Mouse (Mus musculus): ENCODE results near the gene Fev. TPM values are rescaled to one million over a fixed set of nuclear protein-coding genes. Genes with fewer than 3 reads are reported as not detected.

Gene Fev
- polyA plus RNA-seq, 1 experiment from 2014 or later = 0.24 TPM

DNA sequence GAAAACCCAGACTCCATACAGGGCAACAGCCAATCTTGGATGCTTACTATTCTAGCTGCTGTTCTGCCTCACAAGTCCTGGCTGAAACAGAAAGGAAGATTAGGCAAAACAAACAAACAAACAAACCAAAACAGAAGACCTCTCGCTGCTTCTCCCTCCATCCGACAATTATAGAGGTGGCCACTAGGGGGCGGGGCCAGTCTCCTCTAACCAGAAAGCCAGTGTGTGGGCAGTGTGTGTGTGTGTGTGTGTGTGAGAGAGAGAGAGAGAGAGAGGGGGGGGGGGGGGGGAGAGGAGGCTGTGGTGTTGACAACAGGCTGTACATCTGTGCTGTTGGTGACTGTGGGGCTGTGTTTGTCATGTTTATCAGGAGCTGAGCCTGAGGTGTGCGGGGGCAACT lies 9.7 kb upstream of the Fev start:
- no peaks in the 10 kb centered on the region for H3K36me3 ChIP-seq
- peaks cover 95% of the 10 kb centered on the region for H3K27me3 ChIP-seq
- H3K9me3 ChIP-seq (replicated peaks) = no peaks in the 10 kb centered on the region
- H3K4me1 ChIP-seq = peaks cover 11% of the 10 kb centered on the region
- no peak for ATAC-seq (ENCODE audit: insufficient number of reproducible peaks, low FRiP score, low TSS enrichment, low read depth)
- H3K4me3 ChIP-seq (replicated peaks) = no peak overlapping the region
- H3K27ac ChIP-seq (replicated peaks) = no peak overlapping the region
- H3K4me2 ChIP-seq (replicated peaks) = no peak overlapping the region
- WGBS = 18% methylated on average over 4 of the region's 4 CpGs
- H3K9ac ChIP-seq = no peak overlapping the region

DNA sequence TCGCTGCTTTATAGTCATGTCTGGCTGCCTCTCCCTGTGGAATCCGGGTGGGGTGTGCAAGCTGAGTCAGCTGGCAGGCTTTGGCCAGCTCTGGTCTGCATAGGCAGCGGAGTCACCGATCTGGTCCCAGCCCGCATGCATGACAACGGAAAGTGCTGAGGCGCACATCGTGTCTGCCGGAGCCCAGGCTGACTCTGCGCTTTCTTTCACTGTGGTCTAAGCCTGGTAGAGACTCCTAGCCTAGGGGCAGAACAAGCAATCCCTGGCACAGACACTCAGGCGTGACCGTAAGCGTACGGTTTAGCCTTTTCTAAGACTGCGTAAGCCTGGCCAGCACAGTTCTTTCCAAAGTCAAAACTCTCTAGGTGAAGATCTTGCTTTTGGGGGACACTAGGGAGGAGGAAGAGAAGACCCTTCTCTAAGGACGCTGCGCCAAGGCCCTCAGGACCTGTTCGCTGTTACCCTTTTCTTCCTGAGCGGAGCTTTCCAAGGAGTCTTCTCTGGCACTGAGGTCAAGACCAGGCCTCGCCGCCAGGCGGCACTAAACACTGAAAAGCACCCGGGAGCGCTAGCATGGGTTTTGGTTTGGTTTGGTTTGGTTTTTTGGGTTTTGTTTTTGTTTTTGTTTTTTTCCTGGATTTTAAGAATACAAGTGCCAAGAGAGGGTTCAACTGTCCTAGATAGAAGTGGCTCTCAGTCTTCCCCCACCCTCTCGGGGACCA lies 8.1 kb upstream of the Fev start, which contains the start of gene Cryba2:
Gene Cryba2, minus strand, starts transcription at position 10 of the 722 bp plus-strand sequence.
- ATAC-seq (ENCODE audit: insufficient number of reproducible peaks, low FRiP score, low TSS enrichment, low read depth) = no peak
- H3K4me2 ChIP-seq (replicated peaks) = no peak within 1 kb of the TSS; the same call in 1 of the 2 replicates
- no peak within 1 kb of the TSS for H3K9ac ChIP-seq
- no peaks in the 10 kb centered on the region for H3K36me3 ChIP-seq
- no peak within 1 kb of the TSS for H3K27ac ChIP-seq (replicated peaks)
- WGBS = 1% methylated on average over 25 of the region's 25 CpGs
- H3K27me3 ChIP-seq = peaks cover 91% of the 10 kb centered on the region
- H3K9me3 ChIP-seq (replicated peaks) = no peaks in the 10 kb centered on the region
- H3K4me1 ChIP-seq = peaks cover 6% of the 10 kb centered on the region
- H3K4me3 ChIP-seq (replicated peaks) = no peak within 1 kb of the TSS; the same call in 1 of the 2 replicates

DNA sequence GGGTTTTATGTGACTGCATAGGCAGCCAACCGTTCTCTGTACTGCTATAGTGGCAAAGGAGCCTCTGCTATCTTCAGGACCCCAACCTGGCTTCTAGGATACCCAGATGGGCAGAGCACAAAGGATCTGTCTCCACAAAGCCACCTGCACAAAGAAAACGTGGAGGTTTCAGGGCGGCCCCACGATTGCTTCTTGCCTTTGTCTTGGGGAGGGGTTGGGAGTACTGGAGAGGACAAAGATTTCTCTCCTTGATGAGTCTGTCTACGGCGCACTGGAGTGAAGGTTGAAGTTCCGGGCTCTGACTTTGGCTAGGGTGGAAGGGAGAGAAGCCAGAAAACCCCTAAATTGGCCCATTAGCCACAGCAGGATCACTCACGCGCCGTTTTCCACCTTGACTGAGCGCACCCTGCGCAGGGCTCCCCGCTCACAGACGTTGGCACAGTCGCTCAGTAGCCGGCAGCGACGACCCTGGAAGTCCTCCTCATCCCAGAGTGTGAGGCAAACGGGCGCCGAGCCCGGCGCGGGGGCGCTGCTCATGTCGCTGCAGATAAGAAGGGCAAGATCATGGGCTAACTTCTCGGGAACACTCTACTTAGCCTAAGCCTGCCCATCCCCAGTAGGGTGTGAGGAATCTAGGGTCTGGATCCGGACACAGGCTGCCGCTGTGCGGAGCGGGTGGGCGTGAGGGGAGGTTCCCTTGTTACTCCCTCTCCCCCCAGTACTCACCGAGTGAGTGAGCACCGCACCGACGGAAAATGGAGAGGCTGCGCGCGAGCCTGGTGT lies 7.3 kb upstream of the Fev start:
- Histone ChIP-seq H3K36me3 (no peaks in the 10 kb centered on the region), H3K27me3 (peaks cover 90% of the 10 kb centered on the region), H3K4me2 (replicated peaks) (no peak overlapping the region; the same call in 1 of the 2 replicates), H3K27ac (replicated peaks) (no peak overlapping the region), H3K4me1 (peaks cover 6% of the 10 kb centered on the region), H3K9me3 (replicated peaks) (no peaks in the 10 kb centered on the region), H3K4me3 (replicated peaks) (no peak overlapping the region; the same call in 1 of the 2 replicates), H3K9ac (no peak overlapping the region)
- whole genome bisulfite sequencing = 2% methylated on average over 39 of the region's 39 CpGs
- ATAC-seq (ENCODE audit: insufficient number of reproducible peaks, low FRiP score, low TSS enrichment, low read depth) = no peak

DNA sequence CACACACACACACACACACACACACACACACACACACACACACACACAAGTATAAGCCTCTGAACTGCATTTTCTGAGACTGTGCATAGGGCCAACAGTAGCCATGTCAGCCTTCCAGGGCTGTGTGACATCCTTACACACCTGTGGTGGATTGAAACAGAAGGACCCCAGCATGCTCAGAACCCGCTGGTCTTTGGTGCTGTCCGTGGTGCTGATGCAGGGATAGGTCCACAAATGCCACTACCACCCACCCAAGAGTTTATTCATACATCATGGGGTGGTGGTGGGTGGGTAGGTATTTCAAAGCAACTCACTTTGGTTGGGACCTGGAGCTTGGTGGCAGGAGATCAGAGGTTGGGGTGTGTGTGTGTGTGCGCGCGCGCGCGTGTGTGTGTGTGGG lies 6.3 kb upstream of the Fev start:
- Histone ChIP-seq H3K36me3 (no peaks in the 10 kb centered on the region), H3K4me3 (replicated peaks) (no peak overlapping the region), H3K4me1 (peaks cover 6% of the 10 kb centered on the region), H3K9ac (no peak overlapping the region), H3K4me2 (replicated peaks) (no peak overlapping the region), H3K27me3 (peaks cover 92% of the 10 kb centered on the region), H3K9me3 (replicated peaks) (no peaks in the 10 kb centered on the region), H3K27ac (replicated peaks) (no peak overlapping the region)
- WGBS = 2% methylated on average over 8 of the region's 8 CpGs
- no peak for ATAC-seq (ENCODE audit: insufficient number of reproducible peaks, low FRiP score, low TSS enrichment, low read depth)

DNA sequence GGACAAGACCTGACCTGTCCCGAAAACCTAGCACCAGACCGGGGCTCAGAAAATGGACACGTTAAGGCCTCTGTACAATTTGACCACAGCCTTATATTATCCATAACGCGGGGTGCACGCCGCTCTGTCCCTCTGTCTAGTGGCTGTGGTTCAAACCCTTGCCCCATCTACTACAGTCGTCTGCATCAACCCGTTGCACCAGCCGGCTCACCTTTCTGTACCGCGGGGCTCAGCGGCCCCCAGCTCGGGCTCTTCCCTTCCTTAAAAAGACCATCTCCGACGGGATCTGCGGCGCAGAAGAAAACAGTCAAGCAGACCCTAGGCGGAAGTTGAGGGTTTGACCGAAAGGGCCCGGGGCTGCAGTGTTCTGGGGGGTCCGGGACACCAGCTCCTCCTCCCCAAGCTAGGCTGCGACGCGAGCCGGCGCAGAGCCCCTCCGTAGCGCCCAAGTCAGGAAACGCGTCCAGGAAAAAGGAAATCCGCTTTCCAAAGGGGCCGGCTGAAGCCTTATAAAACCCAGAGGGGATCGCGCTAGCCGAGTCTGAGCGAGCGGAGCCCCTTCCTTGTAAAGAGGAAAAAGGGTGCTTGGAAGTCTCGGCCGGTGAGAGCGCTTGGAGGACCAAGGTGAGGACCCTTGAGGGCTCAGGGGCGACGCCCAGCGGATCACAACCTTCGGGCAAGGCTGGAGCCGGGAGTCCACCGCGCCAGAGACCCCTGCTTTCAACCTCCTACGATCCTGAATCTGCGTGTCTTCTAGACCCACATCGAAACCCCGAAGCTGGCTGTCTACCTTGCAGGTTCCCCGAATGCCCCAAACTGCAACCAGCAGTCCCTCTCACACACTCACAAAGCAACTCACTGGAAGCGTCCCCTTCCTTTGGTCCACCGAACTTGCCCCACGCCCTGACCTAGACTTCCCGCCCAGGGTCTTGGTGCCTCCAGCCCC lies 750 bp downstream of the Fev start:
- Histone ChIP-seq H3K27ac (replicated peaks) (no peak overlapping the region), H3K9me3 (replicated peaks) (no peaks in the 10 kb centered on the region)
- under 1% methylated on average over 57 of the region's 57 CpGs for WGBS

DNA sequence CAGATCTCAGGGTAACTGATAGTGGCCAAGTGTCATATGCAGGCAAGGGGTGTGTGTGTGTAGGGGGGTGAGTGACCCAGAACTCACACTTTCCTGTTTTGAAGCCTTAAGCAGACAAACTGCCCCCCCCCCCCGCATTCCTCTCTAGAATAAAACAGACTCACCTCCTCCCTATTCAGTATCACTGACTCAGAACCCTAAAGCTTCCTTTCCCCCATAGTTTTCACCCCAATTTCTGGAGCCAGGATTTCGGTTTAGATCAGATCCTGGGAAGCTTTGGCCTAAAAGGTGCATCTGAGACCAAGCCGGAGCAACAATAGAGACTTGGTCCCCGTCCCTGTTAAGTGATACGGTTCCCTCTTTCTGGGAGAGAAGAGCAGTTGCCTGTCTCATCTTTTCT lies 1.8 kb downstream of the Fev start:
- H3K36me3 ChIP-seq = no peaks in the 10 kb centered on the region
- H3K4me2 ChIP-seq (replicated peaks) = no peak overlapping the region
- peaks cover 92% of the 10 kb centered on the region for H3K27me3 ChIP-seq
- no peaks in the 10 kb centered on the region for H3K9me3 ChIP-seq (replicated peaks)
- 3% methylated on average over 5 of the region's 5 CpGs for WGBS
- H3K4me3 ChIP-seq (replicated peaks) = no peak overlapping the region
- H3K27ac ChIP-seq (replicated peaks) = no peak overlapping the region
- peaks cover 32% of the 10 kb centered on the region for H3K4me1 ChIP-seq
- no peak for ATAC-seq (ENCODE audit: insufficient number of reproducible peaks, low FRiP score, low TSS enrichment, low read depth)
- no peak overlapping the region for H3K9ac ChIP-seq

More for the DNA sequence above, 750 bp downstream of the Fev start:
- peak overlapping the region; percentile 27 for H3K4me3 ChIP-seq (replicated peaks)
- H3K4me1 ChIP-seq = peaks cover 32% of the 10 kb centered on the region
- H3K27me3 ChIP-seq = peaks cover 89% of the 10 kb centered on the region
- no peaks in the 10 kb centered on the region for H3K36me3 ChIP-seq
- H3K4me2 ChIP-seq (replicated peaks) = peak overlapping the region; percentile 36
- ATAC-seq (ENCODE audit: insufficient number of reproducible peaks, low FRiP score, low TSS enrichment, low read depth) = no peak
- H3K9ac ChIP-seq = no peak overlapping the region

DNA sequence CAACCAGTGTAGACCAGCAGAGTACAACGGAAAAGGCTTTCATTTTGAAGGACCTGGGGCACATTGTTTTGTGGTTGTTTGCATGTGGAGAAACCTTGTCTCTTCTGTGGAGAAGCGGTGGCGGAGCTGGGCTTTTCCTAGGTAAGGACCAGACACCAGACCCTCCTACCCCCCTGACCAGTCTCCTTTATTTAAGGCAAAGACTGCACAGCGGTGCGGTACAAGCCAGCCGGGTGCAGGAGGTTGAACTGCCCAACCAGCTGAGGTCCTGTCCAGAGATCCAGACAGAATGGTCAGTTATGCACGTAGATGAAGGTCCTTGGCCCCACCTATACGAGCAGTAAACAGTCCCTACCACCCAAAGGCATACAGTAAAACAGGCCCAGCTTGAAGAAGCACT lies 2.4 kb downstream of the Fev start:
- no peaks in the 10 kb centered on the region for H3K36me3 ChIP-seq
- no peak overlapping the region for H3K27ac ChIP-seq (replicated peaks)
- H3K27me3 ChIP-seq = peaks cover 90% of the 10 kb centered on the region
- ATAC-seq (ENCODE audit: insufficient number of reproducible peaks, low FRiP score, low TSS enrichment, low read depth) = no peak
- peaks cover 32% of the 10 kb centered on the region for H3K4me1 ChIP-seq
- no peak overlapping the region for H3K9ac ChIP-seq
- 0 out of 2 replicates have a peak overlapping the region, but pooled peaks have one; percentile 37 for H3K4me3 ChIP-seq (replicated peaks)
- H3K9me3 ChIP-seq (replicated peaks) = no peaks in the 10 kb centered on the region
- WGBS = 6% methylated on average over 8 of the region's 8 CpGs
- peak overlapping the region; percentile 57 for H3K4me2 ChIP-seq (replicated peaks)

DNA sequence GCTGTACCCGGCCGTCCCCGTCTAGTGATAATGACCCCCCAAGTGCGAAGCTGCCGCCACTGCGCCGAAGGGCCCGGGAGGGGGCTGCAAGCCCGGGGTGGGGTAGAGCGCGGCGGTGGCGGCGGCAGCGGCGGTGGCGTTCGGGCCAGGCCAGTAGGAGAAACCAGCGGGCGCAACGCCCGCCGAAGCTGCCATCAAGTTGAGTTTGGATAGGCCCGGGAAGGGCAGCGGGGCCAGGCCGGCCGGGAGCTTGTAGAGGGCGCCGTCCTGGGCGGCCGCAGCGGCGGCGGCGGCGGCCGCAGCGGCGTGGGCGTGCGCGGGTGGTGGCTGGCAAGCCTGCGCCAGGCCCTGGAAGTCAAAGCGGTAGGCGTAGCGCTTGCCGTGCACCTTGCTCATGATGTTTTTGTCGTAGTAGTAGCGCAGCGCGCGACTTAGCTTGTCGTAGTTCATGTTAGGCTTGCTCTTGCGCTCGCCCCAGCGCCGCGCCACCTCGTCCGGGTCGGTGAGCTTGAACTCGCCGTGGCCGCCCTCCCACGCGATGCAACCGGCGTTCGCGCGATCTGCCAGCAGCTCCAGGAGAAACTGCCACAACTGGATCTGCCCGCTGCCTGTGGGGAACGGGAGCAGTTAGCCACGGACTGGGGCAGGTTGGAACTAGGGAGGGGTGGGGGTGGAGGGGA lies 3.0 kb downstream of the Fev start:
- H3K9ac ChIP-seq = no peak overlapping the region
- ATAC-seq (ENCODE audit: insufficient number of reproducible peaks, low FRiP score, low TSS enrichment, low read depth) = no peak
- WGBS = under 1% methylated on average over 74 of the region's 74 CpGs

DNA sequence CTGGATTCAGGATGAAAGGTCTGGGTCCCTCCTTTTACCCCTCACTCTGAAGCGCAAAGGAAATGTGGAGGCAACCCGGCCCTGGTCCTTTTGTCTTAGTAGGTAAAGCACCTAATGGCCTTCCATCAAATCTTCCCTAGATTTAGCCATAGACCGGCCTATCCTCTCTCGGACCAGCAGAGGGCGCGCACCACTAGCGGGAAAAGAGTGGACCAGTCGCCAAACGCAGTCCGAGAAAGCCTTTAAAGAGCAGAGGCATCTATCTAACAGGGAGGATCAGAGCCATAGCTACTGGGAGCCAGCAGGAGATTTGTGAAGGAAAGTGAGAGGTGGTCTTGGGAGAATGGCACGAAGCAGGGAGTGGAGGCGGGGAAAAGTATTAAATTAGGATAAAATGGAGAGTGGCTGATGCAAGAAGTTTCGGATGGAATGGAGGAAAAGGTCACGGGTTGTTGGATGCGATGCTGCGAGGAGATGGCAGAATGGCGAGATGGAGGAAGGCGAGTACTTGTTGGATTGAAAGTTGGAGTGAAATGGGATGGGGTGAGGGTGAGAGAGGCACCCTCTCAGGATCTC lies 4.3 kb downstream of the Fev start:
- Histone ChIP-seq H3K36me3 (no peaks in the 10 kb centered on the region), H3K27ac (replicated peaks) (no peak overlapping the region), H3K4me3 (replicated peaks) (no peak overlapping the region), H3K27me3 (peaks cover 80% of the 10 kb centered on the region), H3K9ac (no peak overlapping the region), H3K9me3 (replicated peaks) (no peaks in the 10 kb centered on the region), H3K4me2 (replicated peaks) (0 out of 2 replicates have a peak overlapping the region, but pooled peaks have one; percentile 17), H3K4me1 (peaks cover 31% of the 10 kb centered on the region)
- ATAC-seq (ENCODE audit: insufficient number of reproducible peaks, low FRiP score, low TSS enrichment, low read depth) = no peak
- WGBS = 4% methylated on average over 18 of the region's 18 CpGs

More for the DNA sequence above, 3.0 kb downstream of the Fev start:
- peaks cover 85% of the 10 kb centered on the region for H3K27me3 ChIP-seq
- H3K4me2 ChIP-seq (replicated peaks) = peak overlapping the region; percentile 57
- H3K4me3 ChIP-seq (replicated peaks) = peak overlapping the region; percentile 37
- H3K36me3 ChIP-seq = no peaks in the 10 kb centered on the region
- no peaks in the 10 kb centered on the region for H3K9me3 ChIP-seq (replicated peaks)
- peaks cover 32% of the 10 kb centered on the region for H3K4me1 ChIP-seq
- H3K27ac ChIP-seq (replicated peaks) = no peak overlapping the region

DNA sequence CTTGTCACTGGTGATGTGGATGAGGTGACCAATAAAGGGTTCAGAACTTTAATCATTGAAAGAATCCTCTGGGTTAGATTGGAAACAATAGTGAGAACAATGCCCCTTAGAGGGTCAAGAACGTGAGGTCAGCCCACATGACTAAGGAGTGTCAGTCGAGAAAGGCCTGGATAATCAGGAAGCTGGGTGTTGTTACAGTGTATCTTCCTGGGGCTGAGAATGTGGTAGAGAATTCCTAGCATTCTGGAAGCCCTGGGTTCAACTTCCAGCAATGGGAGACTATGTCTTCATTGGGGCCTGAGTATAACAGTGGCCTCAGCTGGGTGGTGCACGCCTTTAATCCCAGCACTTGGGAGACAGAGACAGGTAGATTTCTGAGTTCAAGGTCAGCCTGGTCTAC lies 8.0 kb downstream of the Fev start:
- no peak overlapping the region for H3K9ac ChIP-seq
- no peak for ATAC-seq (ENCODE audit: insufficient number of reproducible peaks, low FRiP score, low TSS enrichment, low read depth)
- H3K36me3 ChIP-seq = no peaks in the 10 kb centered on the region
- no peak overlapping the region for H3K27ac ChIP-seq (replicated peaks)
- peaks cover 6% of the 10 kb centered on the region for H3K4me1 ChIP-seq
- H3K27me3 ChIP-seq = peaks cover 51% of the 10 kb centered on the region
- H3K4me3 ChIP-seq (replicated peaks) = no peak overlapping the region
- no peak overlapping the region for H3K4me2 ChIP-seq (replicated peaks)
- WGBS = 50% methylated on average over 3 of the region's 3 CpGs
- H3K9me3 ChIP-seq (replicated peaks) = no peaks in the 10 kb centered on the region
